Mouse (Mus musculus) intestine, embryonic 16.5 days (tissue): ENCODE measurements around the gene Ntm. TPM values are rescaled to one million over a fixed set of nuclear protein-coding genes. Genes with fewer than 3 reads are reported as not detected.

Source experiments
- ATAC-seq: fragments of 200-750 bp; cut with Nextera tagmentation; 2 replicates; pipeline ENCODE4 v1.8.0; 2017; ENCODE audit warnings: moderate TSS enrichment, moderate library complexity
- H3K27ac ChIP-seq: fragments of 300-500 bp; sonication (generic); 2 replicates; pipeline ENCODE4 v1.5.1; 2014; ENCODE audit warnings: mild to moderate bottlenecking, low read length
- H3K27me3 ChIP-seq: fragments of 300-500 bp; sonication (generic); replicated peaks from 2 replicates; pipeline ENCODE4 v1.6.1; 2014; ENCODE audit warnings: low read length, control low read depth, mixed read lengths; ENCODE audit not compliant: control insufficient read depth, insufficient read depth
- H3K36me3 ChIP-seq: fragments of 300-500 bp; sonication (generic); 2 replicates; pipeline ENCODE4 v1.6.1; 2014; ENCODE audit warnings: low read length, control low read depth; ENCODE audit not compliant: control insufficient read depth, insufficient read depth
- H3K4me1 ChIP-seq: fragments of 300-500 bp; sonication (generic); 2 replicates; pipeline ENCODE4 v1.6.1; 2014; ENCODE audit warnings: low read length, control low read depth, mixed read lengths; ENCODE audit not compliant: control insufficient read depth, insufficient read depth
- H3K4me2 ChIP-seq: fragments of 300-500 bp; sonication (generic); 2 replicates; pipeline ENCODE4 v1.6.1; 2014; ENCODE audit warnings: low read depth, low read length, control low read depth
- H3K4me3 ChIP-seq: fragments of 300-500 bp; sonication (generic); 2 replicates; pipeline ENCODE4 v1.5.1; 2014; ENCODE audit warnings: mild to moderate bottlenecking, low read length
- H3K9ac ChIP-seq: fragments of 300-500 bp; sonication (generic); 2 replicates; pipeline ENCODE4 v1.6.1; 2014; ENCODE audit warnings: low read depth, low read length
- H3K9me3 ChIP-seq: fragments of 300-500 bp; sonication (generic); 2 replicates; pipeline ENCODE4 v1.6.1; 2016; ENCODE audit warnings: low read length, control low read depth; ENCODE audit not compliant: control insufficient read depth
- WGBS: fragments of 180-500 bp; shearing (Covaris S2); extraction: QIAGEN DNeasy Blood & Tissue Kit; methylation state at CpG from one replicate; pipeline ENCODE4 v1.1.7; 2014; 5-methylcytosine and 5-hydroxymethylcytosine counted together
- polyA plus RNA-seq: library from polyadenylated mRNA; unstranded; fragments of >200 nt; fragmentation: Nextera tagmentation; extraction: Ambion mirVana; gene quantifications from 2 replicates; pipeline ENCODE4 v1.2.1, GENCODE M21; 2015

Ntm gene
- polyA plus RNA-seq, 1 experiment from 2014 or later: 5.5 TPM

DNA sequence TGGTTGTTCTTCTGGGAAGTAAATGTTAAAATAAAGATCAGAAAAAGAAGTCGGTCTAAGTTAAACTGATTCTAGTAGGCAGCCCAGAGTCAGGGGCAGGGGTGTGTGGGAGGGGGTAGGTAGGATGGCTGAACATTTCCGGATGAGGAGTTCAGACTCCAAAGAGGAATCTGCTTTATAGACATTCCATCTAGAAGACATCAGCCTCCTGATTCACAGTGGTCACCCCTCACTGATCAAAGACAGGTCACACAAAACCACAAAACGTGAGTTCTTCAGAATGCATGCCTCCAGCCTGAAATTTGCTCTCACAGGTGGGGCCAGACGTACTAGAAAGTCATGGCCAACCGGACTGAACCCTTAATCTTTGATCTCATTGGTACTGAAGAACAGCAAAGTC, 895.4 kb downstream of the Ntm start:
- Histone ChIP-seq H3K27ac (no peak overlapping the region), H3K36me3 (no peaks in the 10 kb centered on the region), H3K9ac (no peak overlapping the region), H3K4me3 (no peak overlapping the region), H3K27me3 (no peaks in the 10 kb centered on the region), H3K9me3 (no peaks in the 10 kb centered on the region), H3K4me2 (no peak overlapping the region), H3K4me1 (no peaks in the 10 kb centered on the region)
- no peak for ATAC-seq
- 72% methylated on average over 5 of the region's 5 CpGs for WGBS

GRCm38 (mm10) chr9:29060293-29060692, 902.6 kb downstream of the Ntm start:
- no peak for ATAC-seq
- no peak overlapping the region for H3K4me3 ChIP-seq

DNA sequence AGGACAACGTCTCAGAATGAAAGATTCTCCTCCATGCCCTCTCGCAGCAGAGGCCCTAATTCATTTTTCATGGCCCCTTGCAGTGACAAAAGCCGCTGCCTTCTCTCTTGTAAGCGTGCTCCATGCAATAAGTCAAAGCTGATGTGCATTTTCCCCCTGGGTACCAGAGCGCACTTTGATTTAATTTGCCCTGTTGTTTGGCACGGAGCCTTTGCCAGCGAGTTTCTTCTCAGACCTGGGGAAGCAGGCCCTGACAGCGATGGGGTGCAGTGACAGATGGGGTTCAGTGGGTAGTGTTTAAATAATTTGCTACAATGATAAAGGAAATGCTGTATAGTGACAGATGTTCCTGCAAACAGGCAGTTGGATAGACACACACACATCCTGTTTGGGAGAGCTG, 904.1 kb downstream of the Ntm start:
- WGBS: 68% methylated on average over 8 of the region's 8 CpGs
- no peaks in the 10 kb centered on the region for H3K27me3 ChIP-seq
- H3K36me3 ChIP-seq: no peaks in the 10 kb centered on the region
- no peak for ATAC-seq
- no peak overlapping the region for H3K9ac ChIP-seq
- H3K4me1 ChIP-seq: no peaks in the 10 kb centered on the region
- H3K4me2 ChIP-seq: no peak overlapping the region
- H3K27ac ChIP-seq: no peak overlapping the region
- no peak overlapping the region for H3K4me3 ChIP-seq
- H3K9me3 ChIP-seq: no peaks in the 10 kb centered on the region

More at GRCm38 (mm10) chr9:29060293-29060692, 902.6 kb downstream of the Ntm start:
- 39% methylated on average over 6 of the region's 6 CpGs for WGBS
- Histone ChIP-seq H3K4me1 (no peaks in the 10 kb centered on the region), H3K36me3 (no peaks in the 10 kb centered on the region), H3K9me3 (no peaks in the 10 kb centered on the region), H3K27me3 (no peaks in the 10 kb centered on the region), H3K4me2 (no peak overlapping the region), H3K9ac (no peak overlapping the region), H3K27ac (no peak overlapping the region)

DNA sequence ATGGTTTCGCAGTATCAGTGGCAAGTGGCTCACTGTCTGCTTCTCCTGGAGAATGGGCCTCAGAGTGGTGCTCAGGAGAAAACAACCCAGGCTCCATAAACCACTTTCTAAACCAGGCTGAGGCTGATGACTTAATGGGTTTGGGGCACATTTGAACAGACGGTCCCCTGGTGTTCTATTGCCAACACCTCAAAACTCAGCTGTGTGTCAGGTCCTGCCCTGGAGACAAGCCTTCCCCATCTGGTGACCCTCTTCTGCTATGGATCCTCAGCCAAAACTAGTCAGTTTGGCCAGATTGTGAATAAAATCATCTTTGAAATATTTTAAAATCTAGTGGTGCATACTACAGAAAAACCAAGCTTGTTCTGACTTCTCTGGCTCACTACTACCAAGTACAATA, 907.3 kb downstream of the Ntm start:
- ATAC-seq: no peak
- Histone ChIP-seq H3K4me1 (no peaks in the 10 kb centered on the region), H3K4me2 (no peak overlapping the region), H3K9me3 (no peaks in the 10 kb centered on the region), H3K9ac (no peak overlapping the region), H3K27me3 (no peaks in the 10 kb centered on the region), H3K27ac (no peak overlapping the region), H3K36me3 (no peaks in the 10 kb centered on the region), H3K4me3 (no peak overlapping the region)
- 87% methylated on average over 2 of the region's 2 CpGs for WGBS

DNA sequence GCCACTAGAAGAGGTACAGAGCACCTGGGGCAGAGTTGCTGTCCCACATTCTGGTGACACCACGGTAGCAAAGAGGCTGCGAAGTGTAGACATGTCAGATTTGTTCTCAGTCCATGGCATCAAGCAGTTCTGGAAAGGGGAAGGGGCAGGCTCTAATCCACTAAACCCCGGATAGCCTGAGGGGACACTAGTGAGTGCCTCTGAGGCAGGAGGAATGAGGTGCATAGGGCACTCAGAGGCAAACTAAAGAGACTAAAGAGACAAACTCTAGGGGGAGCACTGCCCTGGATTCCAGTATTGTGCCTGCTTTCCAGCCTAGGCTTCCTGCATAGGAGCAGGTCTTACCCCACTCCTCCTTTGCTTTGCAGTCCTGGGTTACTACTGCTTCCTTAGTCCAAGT, 926.5 kb downstream of the Ntm start:
- Histone ChIP-seq H3K9ac (no peak overlapping the region), H3K36me3 (no peaks in the 10 kb centered on the region), H3K27me3 (no peaks in the 10 kb centered on the region), H3K27ac (no peak overlapping the region), H3K4me2 (no peak overlapping the region), H3K4me3 (no peak overlapping the region), H3K4me1 (0 out of 2 replicates have a peak, but pooled peaks cover 5% of the 10 kb centered on the region), H3K9me3 (no peaks in the 10 kb centered on the region)
- ATAC-seq: no peak
- WGBS: 44% methylated on average over 3 of the region's 3 CpGs

DNA sequence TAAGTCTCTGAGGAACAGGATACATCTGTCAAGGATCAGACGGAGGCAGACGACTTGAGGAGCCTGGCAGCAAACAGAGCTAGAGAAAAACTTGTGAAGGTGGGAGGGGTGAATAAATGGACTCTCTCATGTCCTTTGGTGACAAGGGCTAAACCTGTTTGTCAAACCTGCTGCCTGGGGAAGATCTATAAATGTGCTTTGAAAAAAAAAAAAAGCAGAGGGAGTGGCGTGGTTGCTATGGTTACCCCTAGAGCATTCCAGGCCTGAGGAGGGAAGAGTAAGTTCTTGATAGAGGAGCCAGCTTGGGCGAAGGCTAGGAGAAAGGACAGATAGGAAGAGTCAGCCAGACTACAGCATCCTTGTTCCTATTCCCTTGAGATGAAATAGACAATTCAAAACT, 926.9 kb downstream of the Ntm start:
- 12% methylated on average over 4 of the region's 4 CpGs for whole genome bisulfite sequencing
- H3K27me3 ChIP-seq: no peaks in the 10 kb centered on the region
- ATAC-seq: peak; percentile 55
- no peaks in the 10 kb centered on the region for H3K36me3 ChIP-seq
- H3K9me3 ChIP-seq: no peaks in the 10 kb centered on the region
- H3K4me3 ChIP-seq: no peak overlapping the region
- H3K4me1 ChIP-seq: 0 out of 2 replicates have a peak, but pooled peaks cover 5% of the 10 kb centered on the region
- no peak overlapping the region for H3K4me2 ChIP-seq
- no peak overlapping the region for H3K9ac ChIP-seq
- no peak overlapping the region for H3K27ac ChIP-seq

- Histone ChIP-seq H3K9ac (no peak overlapping the region), H3K4me3 (no peak overlapping the region), H3K9me3 (no peaks in the 10 kb centered on the region), H3K27me3 (no peaks in the 10 kb centered on the region), H3K4me1 (no peaks in the 10 kb centered on the region), H3K36me3 (no peaks in the 10 kb centered on the region), H3K27ac (no peak overlapping the region), H3K4me2 (no peak overlapping the region)
- 82% methylated on average over 6 of the region's 6 CpGs for WGBS
- no peak for ATAC-seq
Observed at GRCm38 (mm10) chr9:29026410-29026809, 936.5 kb downstream of the Ntm start.

GRCm38 (mm10) chr9:29025603-29026002, 937.3 kb downstream of the Ntm start:
- Histone ChIP-seq H3K36me3 (no peaks in the 10 kb centered on the region), H3K27me3 (no peaks in the 10 kb centered on the region), H3K4me2 (no peak overlapping the region), H3K4me3 (no peak overlapping the region), H3K9me3 (no peaks in the 10 kb centered on the region), H3K4me1 (no peaks in the 10 kb centered on the region), H3K27ac (no peak overlapping the region), H3K9ac (no peak overlapping the region)
- no peak for ATAC-seq
- WGBS: 45% methylated on average over 4 of the region's 4 CpGs

GRCm38 (mm10) chr9:29025104-29025503, 937.8 kb downstream of the Ntm start:
- Histone ChIP-seq H3K36me3 (no peaks in the 10 kb centered on the region), H3K4me2 (no peak overlapping the region), H3K4me3 (no peak overlapping the region), H3K27me3 (no peaks in the 10 kb centered on the region), H3K4me1 (no peaks in the 10 kb centered on the region), H3K9me3 (no peaks in the 10 kb centered on the region), H3K9ac (no peak overlapping the region), H3K27ac (no peak overlapping the region)
- ATAC-seq: no peak
- WGBS: 70% methylated on average over 1 of the region's 1 CpGs

GRCm38 (mm10) chr9:29016879-29017278, 946.1 kb downstream of the Ntm start:
- Histone ChIP-seq H3K9me3 (no peaks in the 10 kb centered on the region), H3K4me3 (no peak overlapping the region), H3K27me3 (no peaks in the 10 kb centered on the region), H3K4me1 (no peaks in the 10 kb centered on the region), H3K36me3 (no peaks in the 10 kb centered on the region), H3K27ac (no peak overlapping the region), H3K9ac (no peak overlapping the region), H3K4me2 (no peak overlapping the region)
- ATAC-seq: no peak
- WGBS: 81% methylated on average over 3 of the region's 3 CpGs
